ENCODE assay signal across 8 mouse cellular contexts in genomic region chr5:135744742-135745141, GRCm38 (mm10). TPM values are rescaled to one million over a fixed set of nuclear protein-coding genes. Genes with fewer than 3 reads are reported as not detected.
DNase-seq lines count a peak whose midpoint lies in the region; ATAC-seq and TF ChIP-seq lines count a peak whose summit lies in the region.

No protein-coding gene starts in this region.

- TF ChIP-seq POLR2A in kidney, adult 2 months (IDR thresholded peaks at IDR 0.05; ENCODE audit: low read depth, low read length) = no peak
- no peak for TF ChIP-seq POLR2A in cortical plate, adult 2 months (IDR thresholded peaks at IDR 0.05; ENCODE audit: extremely low read depth, insufficient read depth, low read length)

- H3K27ac ChIP-seq in kidney, adult 2 months (ENCODE audit: insufficient read depth, low read depth, low read length) = peak overlapping the region; percentile 79; the same call in 1 of the 2 replicates
- H3K27ac ChIP-seq in cortical plate, adult 2 months (ENCODE audit: insufficient read depth, low read length) = no peak overlapping the region
- no peak overlapping the region for H3K27ac ChIP-seq in hindbrain, embryonic 16.5 days (ENCODE audit: low read depth, low read length)
- no peak overlapping the region for H3K27ac ChIP-seq in midbrain, embryonic 14.5 days (replicated peaks; ENCODE audit: low read depth, low read length)

- peaks cover 9% of the 10 kb centered on the region; the same call in 1 of the 2 replicates for H3K4me1 ChIP-seq in kidney, adult 2 months (ENCODE audit: control insufficient read depth, insufficient read depth, low read length)
- 0 out of 2 replicates have a peak, but pooled peaks cover 2% of the 10 kb centered on the region for H3K4me1 ChIP-seq in cortical plate, adult 2 months (ENCODE audit: control insufficient read depth, insufficient read depth, low read length)
- H3K4me1 ChIP-seq in hindbrain, embryonic 16.5 days (ENCODE audit: control insufficient read depth, insufficient read depth, low read depth, low read length) = peaks cover 11% of the 10 kb centered on the region
- peaks cover 8% of the 10 kb centered on the region; the same call in 1 of the 2 replicates for H3K4me1 ChIP-seq in midbrain, embryonic 14.5 days (ENCODE audit: control insufficient read depth, insufficient read depth, low read length)

- ATAC-seq in hindbrain, embryonic 16.5 days = no peak
- ATAC-seq in midbrain, embryonic 14.5 days (ENCODE audit: low FRiP score, low TSS enrichment) = peak; percentile 3; the same call in 1 of the 2 replicates

- no peaks in the 10 kb centered on the region for H3K36me3 ChIP-seq in kidney, adult 2 months (ENCODE audit: control insufficient read depth, insufficient read depth, low read length)
- no peaks in the 10 kb centered on the region for H3K36me3 ChIP-seq in hindbrain, embryonic 16.5 days (ENCODE audit: control insufficient read depth, insufficient read depth, low read length)
- peaks cover 17% of the 10 kb centered on the region for H3K36me3 ChIP-seq in midbrain, embryonic 14.5 days (ENCODE audit: control insufficient read depth, insufficient read depth, low read length)

- H3K4me3 ChIP-seq in kidney, adult 2 months (ENCODE audit: insufficient read depth, low read depth, low read length) = peak overlapping the region; percentile 33
- peak overlapping the region; percentile 96; the same call in 1 of the 2 replicates for H3K4me3 ChIP-seq in cortical plate, adult 2 months (ENCODE audit: insufficient read depth, low read length)
- peak overlapping the region; percentile 98 for H3K4me3 ChIP-seq in hindbrain, embryonic 16.5 days (ENCODE audit: low read length)
- H3K4me3 ChIP-seq in midbrain, embryonic 14.5 days (replicated peaks; ENCODE audit: low read depth, low read length) = peak overlapping the region; percentile 89

- no peak for TF ChIP-seq CTCF in kidney, adult 2 months (conservative IDR thresholded peaks at IDR 0.05; ENCODE audit: insufficient read depth, insufficient read length, low read depth, low read length)
- TF ChIP-seq CTCF in cortical plate, adult 2 months (IDR thresholded peaks at IDR 0.05; ENCODE audit: extremely low read depth, insufficient read depth, low read length) = no peak

- peak overlapping the region; percentile 84 for H3K4me2 ChIP-seq in hindbrain, embryonic 16.5 days (ENCODE audit: low read length)
- peak overlapping the region; percentile 86 for H3K4me2 ChIP-seq in midbrain, embryonic 14.5 days (ENCODE audit: low read length)

- WGBS in kidney, adult 2 months = 39% methylated on average over 12 of the region's 12 CpGs
- 24% methylated on average over 12 of the region's 12 CpGs for WGBS in hindbrain, embryonic 16.5 days
- 21% methylated on average over 12 of the region's 12 CpGs for WGBS in midbrain, embryonic 14.5 days

- H3K9ac ChIP-seq in hindbrain, embryonic 16.5 days (ENCODE audit: low read depth, low read length) = peak overlapping the region; percentile 62
- H3K9ac ChIP-seq in midbrain, embryonic 14.5 days (replicated peaks; ENCODE audit: low read length) = peak overlapping the region; percentile 86; the same call in 1 of the 2 replicates

- no peaks in the 10 kb centered on the region for H3K27me3 ChIP-seq in kidney, adult 2 months (replicated peaks; ENCODE audit: control insufficient read depth, insufficient read depth, low read length)
- H3K27me3 ChIP-seq in hindbrain, embryonic 16.5 days (replicated peaks; ENCODE audit: control insufficient read depth, insufficient read depth, low read length) = no peaks in the 10 kb centered on the region
- H3K27me3 ChIP-seq in midbrain, embryonic 14.5 days (ENCODE audit: control insufficient read depth, insufficient read depth, low read length) = no peaks in the 10 kb centered on the region

- no peak for DNase-seq in kidney, adult 2 months
- DNase-seq in kidney, postnatal 14 days = no peak
- no peak for DNase-seq in midbrain, embryonic 14.5 days
- no peak for DNase-seq in layer of hippocampus, postnatal 10 days (ENCODE audit: low spot score in 2 of 2)
- no peak for DNase-seq in retina, postnatal 1 day
- DNase-seq in cerebellum, postnatal 10 days = no peak

- peaks cover 3% of the 10 kb centered on the region for H3K9me3 ChIP-seq in hindbrain, embryonic 16.5 days (ENCODE audit: control insufficient read depth, low read length)
- H3K9me3 ChIP-seq in midbrain, embryonic 14.5 days (ENCODE audit: control insufficient read depth, low read length) = peaks cover 6% of the 10 kb centered on the region; the same call in 1 of the 2 replicates

RNA-seq across cellular contexts. Expression of gene Tmem120a, which starts 0.5 kb away (rescaled TPM):
- 91.3 and 96.7 TPM in 2 replicates for polyA plus RNA-seq in kidney, adult 2 months (2012; rRNA removed)
- polyA plus RNA-seq in cortical plate, adult 2 months (2012; rRNA removed) = 14.4 and 15.4 TPM in 2 replicates
- 90.3 and 93.5 TPM in 2 replicates for polyA plus RNA-seq in hindbrain, embryonic 16.5 days (2015; fragmentation: Nextera tagmentation; extraction: Ambion mirVana)
- 76.8 and 79.8 TPM in 2 replicates for polyA plus RNA-seq in midbrain, embryonic 14.5 days (2014; fragmentation: Nextera tagmentation; extraction: Ambion mirVana)
- 10 to 100 TPM; 20.9 to 21.9 TPM for total RNA-seq in layer of hippocampus, postnatal 10 days (2021)

RNA-seq across cellular contexts. Expression of gene Styxl1, which starts 33.4 kb away (rescaled TPM):
- 0.38 and 0.67 TPM in 2 replicates for polyA plus RNA-seq in kidney, adult 2 months (2012; rRNA removed)
- 0.13 TPM in 2 replicates for polyA plus RNA-seq in cortical plate, adult 2 months (2012; rRNA removed)
- polyA plus RNA-seq in hindbrain, embryonic 16.5 days (2015; fragmentation: Nextera tagmentation; extraction: Ambion mirVana) = 0.48 and 0.51 TPM in 2 replicates
- 0.23 and 0.63 TPM in 2 replicates for polyA plus RNA-seq in midbrain, embryonic 14.5 days (2014; fragmentation: Nextera tagmentation; extraction: Ambion mirVana)
- total RNA-seq in layer of hippocampus, postnatal 10 days (2021) = under 1 TPM; 0.55 to 0.87 TPM

RNA-seq across cellular contexts. Expression of gene Mdh2, which starts 33.5 kb away (rescaled TPM):
- 1,141 and 1,152 TPM in 2 replicates for polyA plus RNA-seq in kidney, adult 2 months (2012; rRNA removed)
- polyA plus RNA-seq in cortical plate, adult 2 months (2012; rRNA removed) = 486 and 499 TPM in 2 replicates
- 670 and 701 TPM in 2 replicates for polyA plus RNA-seq in hindbrain, embryonic 16.5 days (2015; fragmentation: Nextera tagmentation; extraction: Ambion mirVana)
- polyA plus RNA-seq in midbrain, embryonic 14.5 days (2014; fragmentation: Nextera tagmentation; extraction: Ambion mirVana) = 573 and 587 TPM in 2 replicates
- total RNA-seq in layer of hippocampus, postnatal 10 days (2021) = 100 to 1,000 TPM; 469 to 476 TPM

Comparison
In these comparisons a context has a peak if more than half of its experiments do, and no peak if none do; other contexts are left out.
1. H3K4me3 ChIP-seq: peak in every context shown above with its lines; median percentile 98 in hindbrain, embryonic 16.5 days; 96 in cortical plate, adult 2 months; 89 in midbrain, embryonic 14.5 days; 33 in kidney, adult 2 months.